Mouse (Mus musculus) adrenal gland, adult 18-20 months (tissue): Measurements from ENCODE around the gene Psmb1. TPM values are rescaled to one million over a fixed set of nuclear protein-coding genes. Genes with fewer than 3 reads are reported as not detected.
A peak's percentile ranks its signal among the peaks of the same experiment; 100 is the strongest.
"Not testable (repeated sequence)": the region's sequence is repeated elsewhere in the genome, so short reads cannot be mapped to it uniquely, and the experiment has no call there.

Source experiments
- DNase-seq, 2 experiments: peaks; one replicate each; pipeline ENCODE4 v3.0.0; 2021 to 2022; ENCODE audit warnings: low spot score in 2 of 2
- total RNA-seq, 2 experiments: library from RNA; stranded (reverse); gene quantifications; 1 replicate in 1 of 2; 2 replicates in 1 of 2; pipeline ENCODE4 v1.2.3; 2021

The Psmb1 gene
- total RNA-seq, 2 experiments from 2014 or later, result 166 to 169 TPM

DNA sequence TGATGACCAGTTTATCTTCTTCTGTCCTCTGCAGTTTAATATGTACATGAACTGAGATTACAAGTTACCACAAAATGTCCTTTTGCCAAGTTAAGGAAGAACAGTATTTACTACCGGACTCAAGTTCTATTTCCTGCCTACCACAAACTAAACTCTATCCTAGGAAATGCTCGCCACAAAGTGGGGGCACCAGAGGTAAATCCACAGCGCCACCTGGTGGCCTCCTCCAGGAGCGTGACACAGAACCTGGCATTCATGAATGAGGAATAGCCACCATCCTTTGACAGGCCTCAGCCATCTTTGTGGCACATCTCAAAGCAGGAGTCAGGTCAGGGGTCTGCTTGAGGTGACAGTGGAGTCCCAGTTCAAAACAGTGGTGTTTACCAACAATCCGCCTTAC lies 31.9 kb downstream of the Psmb1 start:
- DNase-seq, result peak; percentile 64 to 76

DNA sequence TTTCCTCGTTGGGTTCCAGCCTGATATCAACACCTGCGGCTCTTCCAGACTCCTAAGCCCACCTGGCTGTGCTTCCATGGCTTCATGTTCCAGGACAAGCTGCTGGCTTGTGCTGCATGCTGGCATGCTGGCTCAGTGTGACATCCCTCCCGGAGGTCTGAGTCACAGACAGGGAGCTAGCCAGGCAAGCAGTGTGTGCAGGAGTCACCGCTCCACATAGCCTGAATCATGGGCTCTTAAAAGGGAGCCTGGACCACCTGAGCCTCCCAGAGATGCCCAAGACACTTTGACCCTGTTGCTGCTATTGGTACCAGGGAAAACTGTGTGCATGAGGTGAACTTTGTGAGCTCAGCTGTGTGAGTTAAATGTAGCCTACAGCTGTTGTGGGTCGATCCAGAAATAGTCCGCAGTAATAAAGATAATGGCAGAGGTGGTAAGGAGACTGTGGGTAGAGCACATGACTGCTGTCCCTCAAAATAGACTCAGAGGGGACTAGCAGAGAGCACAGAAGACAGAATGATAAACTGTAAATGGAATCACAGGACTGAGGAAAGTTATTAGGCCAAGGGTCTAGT lies 37.5 kb downstream of the Psmb1 start:
- no peak for DNase-seq

DNA sequence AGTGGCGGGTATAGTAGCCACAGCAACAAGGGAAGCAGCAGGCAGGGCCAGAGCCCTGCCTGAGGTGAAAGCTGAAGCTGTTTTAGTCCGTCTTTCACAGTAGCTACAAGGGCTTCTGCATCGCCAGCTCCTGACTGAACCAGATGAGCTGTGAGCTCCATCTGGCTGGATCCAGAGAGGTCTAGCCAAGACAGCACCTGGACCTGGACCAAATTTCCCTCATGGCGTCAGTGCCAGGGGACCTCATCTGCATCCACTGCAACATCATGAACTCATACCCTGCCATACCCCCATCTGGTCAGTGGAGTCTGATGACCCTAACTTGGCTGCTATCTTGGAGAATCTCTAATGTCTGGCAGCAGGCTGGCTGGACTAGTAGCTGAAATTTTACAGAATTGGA lies 39.8 kb downstream of the Psmb1 start:
- DNase-seq, result no peak

DNA sequence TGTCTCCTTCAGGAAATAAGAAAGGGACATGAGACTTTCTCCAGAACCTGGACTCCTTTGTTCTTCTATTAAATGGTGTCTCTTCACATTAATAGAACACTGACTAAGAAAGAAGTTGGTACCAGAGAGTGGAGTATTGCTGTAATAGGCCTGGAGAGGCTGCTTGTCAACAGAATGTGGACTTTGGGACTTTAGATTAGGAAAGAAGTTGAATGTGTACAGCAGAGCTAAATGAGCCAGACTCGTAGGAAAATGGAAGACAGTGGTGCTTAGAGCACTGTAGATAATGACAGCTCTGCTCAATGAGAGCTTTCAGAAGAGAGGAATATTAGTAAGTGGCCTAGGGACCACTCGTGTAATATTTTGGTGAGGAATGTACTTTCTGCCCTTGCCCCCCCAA lies 43.0 kb downstream of the Psmb1 start:
- no peak for DNase-seq

DNA sequence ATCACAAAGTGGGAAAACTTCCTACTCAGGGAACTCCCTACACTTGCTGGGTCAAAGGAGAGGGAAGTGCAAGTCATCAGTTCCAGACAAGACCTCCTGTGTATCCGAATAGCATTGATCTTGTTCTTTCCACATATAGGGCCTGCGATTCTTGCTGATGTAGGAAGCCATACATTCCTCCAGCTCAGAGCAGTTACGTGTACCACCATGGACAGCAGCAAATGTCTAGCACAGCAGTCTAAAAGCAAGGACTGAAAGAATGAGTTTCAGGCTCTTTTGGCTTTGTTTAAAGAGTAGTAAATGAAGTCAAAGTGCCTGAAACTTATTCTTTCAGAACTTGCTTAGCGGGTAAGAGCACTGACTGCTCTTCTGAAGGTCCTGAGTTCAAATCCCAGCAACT lies 44.3 kb downstream of the Psmb1 start:
- DNase-seq, result no peak

DNA sequence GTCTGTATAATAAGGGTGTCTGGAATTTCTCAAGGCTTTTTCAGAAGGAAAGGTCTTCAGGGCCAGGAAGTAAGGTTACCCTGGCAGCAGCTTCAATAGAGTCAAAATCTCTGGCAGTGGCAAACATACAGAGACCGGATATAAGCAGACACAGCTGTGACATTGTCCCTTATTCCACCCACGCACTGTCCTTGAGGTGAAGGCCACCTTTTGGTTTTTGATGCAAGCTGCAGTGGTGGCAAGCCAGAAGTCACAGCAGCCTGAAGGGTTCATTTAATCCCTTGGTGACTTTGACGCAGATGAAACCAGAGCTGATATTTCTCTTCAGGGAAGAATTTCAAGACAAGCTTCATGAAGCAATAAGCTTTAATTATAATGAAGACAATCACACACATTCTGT lies 49.9 kb downstream of the Psmb1 start:
- DNase-seq, result peak in 1 of 2 experiments; percentile 32

DNA sequence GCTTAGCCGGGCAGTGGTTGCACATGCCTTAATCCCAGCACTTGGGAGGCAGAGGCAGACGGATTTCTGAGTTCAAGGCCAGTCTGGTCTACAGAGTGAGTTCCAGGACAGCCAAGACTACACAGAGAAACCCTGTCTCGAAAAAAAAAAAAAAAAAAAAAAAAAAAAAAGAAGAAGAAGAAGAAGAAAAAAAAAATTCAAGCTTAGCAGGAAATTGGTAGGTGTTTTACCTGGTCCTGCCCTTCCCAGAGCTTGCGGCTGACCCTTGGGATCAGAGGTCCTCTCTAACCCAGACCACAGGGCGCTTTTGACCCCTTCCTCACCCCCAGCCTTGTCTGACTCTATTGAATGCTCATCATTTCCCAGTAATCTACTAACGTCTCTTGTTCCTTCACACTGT lies 50.4 kb downstream of the Psmb1 start:
- DNase-seq, result not testable (repeated sequence)

DNA sequence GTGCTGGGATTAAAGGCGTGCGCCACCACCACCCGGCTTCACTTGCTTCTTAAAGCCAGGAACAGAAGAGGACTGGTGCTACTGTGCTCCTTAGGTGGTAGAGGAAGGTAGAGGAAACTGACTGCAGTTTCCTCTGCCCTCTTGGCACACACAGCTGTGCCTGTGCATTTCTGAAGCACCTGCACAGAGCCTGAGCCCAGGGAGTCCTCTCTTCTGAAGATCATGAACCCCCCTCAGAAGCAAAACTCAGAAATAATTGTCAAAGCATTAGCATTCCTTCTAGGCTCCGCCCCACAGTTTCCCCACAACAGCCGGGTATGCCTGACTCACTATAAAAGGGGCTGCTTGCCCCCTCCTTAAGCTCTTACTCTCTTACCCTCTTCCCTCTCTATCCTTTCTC lies 51.7 kb downstream of the Psmb1 start:
- no peak for DNase-seq

DNA sequence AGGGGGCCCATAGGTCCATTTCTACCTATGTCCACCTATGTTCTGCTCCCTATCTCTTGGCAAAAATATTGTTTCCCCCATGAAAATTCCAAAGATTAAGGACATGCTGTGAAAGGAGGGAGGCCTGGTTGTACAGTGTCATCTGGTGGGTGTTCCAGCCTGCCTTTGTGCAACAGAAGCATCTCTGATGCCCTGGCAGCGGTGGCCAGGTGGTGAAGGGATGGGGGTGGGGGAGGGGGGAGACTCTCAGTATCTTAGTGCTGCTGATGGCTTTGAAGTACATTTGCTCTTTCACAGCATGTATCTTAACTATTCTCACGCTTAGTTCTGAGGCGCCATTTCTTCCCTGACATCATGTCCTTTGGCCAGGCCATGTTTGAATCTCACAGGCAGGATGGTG lies 54.1 kb downstream of the Psmb1 start:
- no peak for DNase-seq

DNA sequence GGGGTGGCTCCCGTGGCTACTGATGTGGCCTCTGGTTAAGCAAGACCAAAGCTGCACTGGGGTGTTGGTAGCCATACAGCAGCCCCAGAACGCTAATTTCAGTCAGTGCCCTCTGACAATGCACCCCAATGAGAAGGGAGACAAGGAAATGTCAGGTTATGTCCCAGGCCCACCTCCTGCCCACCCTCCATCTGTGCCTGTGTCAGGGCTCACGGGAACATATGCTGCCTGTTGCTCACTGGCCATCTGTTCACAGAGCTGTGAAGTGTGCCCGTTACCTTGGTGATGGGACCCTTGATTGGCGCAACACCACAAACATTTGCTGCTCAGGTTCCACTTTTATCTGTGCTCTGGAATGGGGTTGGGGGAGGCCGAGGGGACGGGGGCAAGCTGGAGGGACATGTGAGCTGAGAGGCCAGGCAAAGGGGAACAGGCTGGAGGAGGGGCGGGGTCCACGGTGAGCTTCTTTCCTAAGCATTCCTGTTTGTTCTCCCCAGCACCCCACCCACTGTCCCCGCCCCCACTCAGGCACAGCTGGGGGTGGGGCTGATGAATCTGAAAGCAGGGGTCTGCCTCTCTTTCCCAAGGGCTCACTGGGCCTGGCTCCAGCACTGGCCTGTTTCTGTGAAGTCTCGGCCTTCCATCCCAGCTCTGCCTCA lies 59.0 kb downstream of the Psmb1 start:
- no peak for DNase-seq

DNA sequence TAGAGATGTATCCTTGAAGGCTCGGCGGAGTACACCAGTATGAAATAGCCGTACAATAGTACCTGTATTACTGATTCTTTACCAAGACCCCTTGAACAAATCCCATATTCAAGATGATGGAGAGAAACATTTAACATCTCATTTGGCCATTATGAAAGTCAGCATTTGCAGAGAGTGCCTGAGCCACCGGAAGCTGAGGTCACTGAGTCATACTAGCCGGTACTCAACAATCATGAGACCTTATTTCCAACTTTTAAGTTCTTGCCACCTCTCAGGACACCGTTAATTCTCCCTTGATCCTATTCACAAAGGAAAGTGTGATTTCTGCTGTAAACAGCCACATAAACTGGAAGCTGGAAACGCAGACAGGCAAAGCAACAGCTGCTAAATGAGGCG lies 59.5 kb downstream of the Psmb1 start:
- DNase-seq, result no peak

DNA sequence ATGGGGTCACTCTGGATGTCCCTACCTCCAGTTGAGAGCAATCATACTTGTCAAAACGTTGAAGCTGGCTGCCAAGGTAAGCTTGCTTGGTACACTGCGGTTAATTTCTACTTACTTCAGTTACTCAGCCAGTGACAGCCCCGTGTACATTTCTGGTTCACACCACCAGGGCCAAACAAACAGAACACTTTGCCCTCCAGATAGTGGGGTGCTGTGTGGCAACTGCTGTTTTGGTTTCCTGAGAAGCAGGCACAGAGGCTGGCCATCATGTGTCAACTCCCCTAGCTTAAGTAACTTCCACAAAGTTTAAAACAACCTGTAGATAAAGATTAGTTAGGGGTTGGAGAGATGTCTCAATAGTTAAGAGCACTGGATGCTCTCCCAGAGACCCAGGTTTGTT lies 64.8 kb downstream of the Psmb1 start:
- no peak for DNase-seq

DNA sequence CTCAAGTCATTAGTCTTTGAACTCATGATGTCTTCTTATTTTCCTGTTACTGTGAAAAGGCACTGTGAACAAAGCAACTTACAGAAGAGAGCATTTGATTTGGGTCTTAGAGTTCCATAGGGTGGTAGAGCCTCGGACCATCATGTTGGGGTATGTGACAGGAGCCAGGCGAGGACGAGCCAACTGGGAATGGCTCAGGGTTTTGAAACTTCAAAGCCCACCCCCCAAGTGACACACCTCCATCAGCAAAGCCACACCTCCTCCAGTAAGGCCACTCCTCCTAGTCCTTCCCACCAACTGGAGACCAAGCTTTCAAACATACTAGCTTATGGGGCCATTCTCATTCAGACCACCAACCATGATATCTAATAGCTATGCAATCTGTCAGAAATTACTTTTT lies 67.5 kb downstream of the Psmb1 start:
- no peak for DNase-seq

DNA sequence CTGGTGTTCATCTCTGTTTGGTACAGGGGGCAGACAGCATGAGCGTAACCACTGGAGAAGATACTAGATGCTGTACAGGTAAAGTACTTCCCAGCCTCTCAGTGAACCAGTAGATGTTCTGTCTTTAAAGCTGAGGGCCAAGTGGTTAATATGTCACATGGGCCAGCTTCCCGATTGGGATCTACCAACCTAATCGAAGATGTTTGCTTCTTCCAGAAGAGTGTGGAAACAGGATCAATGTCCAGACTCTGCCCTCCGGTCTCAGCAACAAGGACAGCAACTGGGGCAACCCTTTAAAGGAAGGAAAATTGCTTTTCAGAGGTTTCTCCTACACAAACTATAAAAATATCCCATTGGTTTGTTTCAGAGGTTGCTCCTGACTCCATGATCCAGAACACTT lies 68.0 kb downstream of the Psmb1 start:
- no peak for DNase-seq

DNA sequence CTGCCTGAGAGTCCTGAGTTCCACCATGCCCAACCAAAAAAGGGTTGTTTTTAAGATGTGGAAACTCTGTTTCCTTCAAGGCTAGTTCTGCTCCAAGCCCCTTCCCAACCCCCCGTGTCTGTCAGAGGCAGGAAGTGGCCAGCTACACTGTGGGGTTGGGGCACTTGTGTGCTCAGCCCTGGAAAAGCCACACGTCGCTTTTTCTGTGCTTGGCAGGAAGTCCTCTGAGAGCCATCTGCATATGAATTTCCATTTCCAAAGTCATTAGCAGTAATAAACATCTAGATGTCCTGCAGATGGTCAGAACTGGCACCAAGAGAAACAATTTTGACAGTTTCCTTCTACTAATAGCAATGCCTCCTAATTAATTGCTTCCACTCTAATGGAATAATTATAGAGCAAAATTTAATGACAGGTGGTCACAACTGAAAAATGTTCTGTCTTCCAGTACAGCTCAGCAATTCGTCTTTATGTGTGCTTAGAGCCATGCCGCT lies 68.5 kb downstream of the Psmb1 start:
- no peak for DNase-seq

DNA sequence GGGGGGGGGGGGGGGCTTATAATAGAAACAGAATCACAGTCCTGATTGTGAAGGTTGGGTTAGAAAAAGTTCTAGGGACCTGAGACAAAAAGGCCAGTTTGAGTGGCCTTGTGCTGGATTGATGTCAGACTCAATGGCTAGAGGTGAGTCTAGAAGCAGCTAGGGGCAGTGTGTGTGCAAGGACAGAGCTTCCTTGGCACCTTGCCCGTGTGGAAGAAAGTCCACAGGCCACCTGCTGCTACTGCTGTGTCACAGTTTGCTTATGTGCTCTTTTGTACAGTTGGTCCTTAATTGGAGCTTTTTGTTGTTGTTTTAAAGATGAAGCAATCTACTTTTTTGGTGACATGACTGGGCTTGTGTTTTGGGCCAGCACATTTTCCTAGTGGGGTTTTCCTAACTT lies 69.6 kb downstream of the Psmb1 start:
- DNase-seq, result no peak

DNA sequence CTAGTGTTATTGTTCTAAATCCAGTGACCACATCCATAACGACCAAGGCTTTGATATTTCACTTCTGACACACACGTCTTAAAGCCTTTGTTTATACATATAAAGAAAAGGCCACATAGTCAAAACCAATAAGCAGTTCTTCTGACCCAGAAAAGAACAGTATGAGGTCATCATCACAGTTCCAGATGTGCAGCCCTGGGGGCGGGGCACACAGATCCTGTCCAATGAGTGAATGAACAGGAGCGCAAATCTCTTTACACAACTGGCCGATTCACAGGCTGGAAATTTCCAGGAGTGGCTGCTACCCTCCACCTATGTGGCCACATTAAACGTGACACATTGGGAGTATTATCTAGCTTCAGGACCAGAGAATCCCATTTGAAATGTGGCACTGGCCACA lies 70.1 kb downstream of the Psmb1 start:
- DNase-seq, result no peak

DNA sequence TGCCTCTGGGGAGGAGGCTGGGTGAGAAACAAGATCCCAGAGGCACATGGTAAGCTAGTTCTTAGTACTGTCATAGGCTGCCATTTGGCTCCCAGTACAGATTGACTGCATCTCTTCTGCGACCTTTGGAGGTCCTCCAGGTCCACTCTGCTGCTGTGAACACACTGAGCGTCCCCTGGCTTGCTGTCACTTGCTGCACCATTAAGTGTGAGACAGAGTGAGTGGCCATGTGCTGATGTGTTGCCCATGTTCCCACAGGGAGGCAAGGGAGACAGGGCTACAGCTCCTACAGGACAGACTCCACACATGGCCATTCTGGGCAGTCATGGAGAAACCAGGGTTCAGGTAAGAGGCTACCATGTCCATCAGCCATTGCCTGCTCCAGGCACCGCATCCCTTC lies 73.6 kb downstream of the Psmb1 start:
- no peak for DNase-seq

Other genes starting within 250 kb of the Psmb1 start
- 1 to 10 TPM; 4.1 to 7.0 TPM for gene Dll1, start 122.9 kb downstream of the Psmb1 start, total RNA-seq
- 10 to 100 TPM; 19.9 to 22.1 TPM for gene Fam120b, start 103.5 kb downstream of the Psmb1 start, total RNA-seq
- gene Tbp, start 137 bp upstream of the Psmb1 start, total RNA-seq, result 10 to 100 TPM; 24.2 to 31.8 TPM
- gene Pdcd2, start 27.6 kb upstream of the Psmb1 start, total RNA-seq, result 10 to 100 TPM; 29.3 to 37.7 TPM
- 1 to 10 TPM; 3.7 to 4.1 TPM for gene Prdm9, start 64.6 kb upstream of the Psmb1 start, total RNA-seq
- 10 to 100 TPM; 32.7 to 44.1 TPM for gene Chd1, start 205.2 kb upstream of the Psmb1 start, total RNA-seq